Mouse (Mus musculus): ENCODE data around the gene Gm20911. TPM values are rescaled to one million over a fixed set of nuclear protein-coding genes. Genes with fewer than 3 reads are reported as not detected.

Gm20911 gene
- polyA plus RNA-seq (2014; fragmentation: Illumina TruSeq; extraction: RNeasy Lipid Tissue Mini Kit (QIAGEN cat#74804); ENCODE audit: low read depth, low replicate concordance), result not detected

DNA sequence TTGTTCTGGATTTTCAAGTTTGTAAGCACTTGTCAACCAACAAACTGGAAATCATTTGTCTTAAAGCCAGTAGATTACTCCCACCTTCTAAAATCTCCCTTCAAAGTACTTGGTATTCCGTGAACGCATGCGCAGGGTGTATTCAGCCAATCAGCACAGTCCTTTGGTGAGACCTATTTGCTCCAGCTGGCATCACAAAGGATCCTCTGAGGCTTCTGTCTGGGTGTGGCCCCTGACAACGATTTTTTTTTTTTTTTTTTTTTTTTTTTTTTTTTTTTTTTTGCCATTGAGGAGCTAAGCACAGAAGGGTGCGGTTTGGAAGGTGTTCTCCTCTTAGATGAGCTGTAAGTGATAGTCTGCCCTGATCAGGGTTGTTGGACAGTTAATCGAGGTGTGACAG is at the start of gene Gm20911:
TSS of gene Gm20911 (plus strand) at position 301 of the 400 bp plus-strand sequence.

